Mouse (Mus musculus): ENCODE measurements around the gene Prdm16. TPM values are rescaled to one million over a fixed set of nuclear protein-coding genes. Genes with fewer than 3 reads are reported as not detected.
A peak's percentile ranks its signal among the peaks of the same experiment; 100 is the strongest.

Prdm16 gene
- polyA plus RNA-seq, 1 experiment from 2014 or later, result 11.8 TPM

GRCm38 (mm10) chr4:154526351-154526786 lies 110.3 kb downstream of the Prdm16 start:
- Histone ChIP-seq H3K4me2 (ENCODE audit: low read length) (no peak overlapping the region), H3K27ac (ENCODE audit: low read length) (no peak overlapping the region), H3K4me3 (ENCODE audit: low read depth, low read length) (no peak overlapping the region), H3K9me3 (replicated peaks; ENCODE audit: control insufficient read depth, low read length, poor library complexity, severe bottlenecking) (no peaks in the 10 kb centered on the region), H3K36me3 (ENCODE audit: control insufficient read depth, insufficient read depth, low read length) (no peaks in the 10 kb centered on the region), H3K27me3 (ENCODE audit: control insufficient read depth, insufficient read depth, low read depth, low read length) (no peaks in the 10 kb centered on the region; the same call in 1 of the 2 replicates), H3K9ac (ENCODE audit: low read depth, low read length) (no peak overlapping the region), H3K4me1 (ENCODE audit: control insufficient read depth, insufficient read depth, low read length) (no peaks in the 10 kb centered on the region; the same call in 1 of the 2 replicates)
- no peak for ATAC-seq
- WGBS, result 80% methylated on average over 6 of the region's 6 CpGs

- H3K27ac ChIP-seq (ENCODE audit: low read length), result no peak overlapping the region
- 45% methylated on average over 17 of the region's 17 CpGs for WGBS
- no peak overlapping the region for H3K9ac ChIP-seq (ENCODE audit: low read depth, low read length)
- no peaks in the 10 kb centered on the region; the same call in 1 of the 2 replicates for H3K4me1 ChIP-seq (ENCODE audit: control insufficient read depth, insufficient read depth, low read length)
- no peak for ATAC-seq
- no peak overlapping the region for H3K4me2 ChIP-seq (ENCODE audit: low read length)
- peaks cover 3% of the 10 kb centered on the region for H3K27me3 ChIP-seq (ENCODE audit: control insufficient read depth, insufficient read depth, low read depth, low read length)
- no peak overlapping the region for H3K4me3 ChIP-seq (ENCODE audit: low read depth, low read length)
- H3K9me3 ChIP-seq (replicated peaks; ENCODE audit: control insufficient read depth, low read length, poor library complexity, severe bottlenecking), result no peaks in the 10 kb centered on the region
- H3K36me3 ChIP-seq (ENCODE audit: control insufficient read depth, insufficient read depth, low read length), result no peaks in the 10 kb centered on the region
Measured at GRCm38 (mm10) chr4:154523898-154524297, 112.8 kb downstream of the Prdm16 start.

GRCm38 (mm10) chr4:154521881-154522676 lies 114.6 kb downstream of the Prdm16 start:
- H3K4me1 ChIP-seq (ENCODE audit: control insufficient read depth, insufficient read depth, low read length), result peaks cover 2% of the 10 kb centered on the region; the same call in 1 of the 2 replicates
- 87% methylated on average over 7 of the region's 7 CpGs for WGBS
- H3K27me3 ChIP-seq (ENCODE audit: control insufficient read depth, insufficient read depth, low read depth, low read length), result peaks cover 6% of the 10 kb centered on the region
- no peak overlapping the region for H3K27ac ChIP-seq (ENCODE audit: low read length)
- H3K36me3 ChIP-seq (ENCODE audit: control insufficient read depth, insufficient read depth, low read length), result no peaks in the 10 kb centered on the region
- no peak overlapping the region for H3K9ac ChIP-seq (ENCODE audit: low read depth, low read length)
- no peak overlapping the region for H3K4me2 ChIP-seq (ENCODE audit: low read length)
- ATAC-seq, result no peak
- H3K4me3 ChIP-seq (ENCODE audit: low read depth, low read length), result no peak overlapping the region
- H3K9me3 ChIP-seq (replicated peaks; ENCODE audit: control insufficient read depth, low read length, poor library complexity, severe bottlenecking), result no peaks in the 10 kb centered on the region

GRCm38 (mm10) chr4:154519470-154520037 lies 117.1 kb downstream of the Prdm16 start:
- no peak overlapping the region for H3K4me3 ChIP-seq (ENCODE audit: low read depth, low read length)
- H3K27me3 ChIP-seq (ENCODE audit: control insufficient read depth, insufficient read depth, low read depth, low read length), result peaks cover 6% of the 10 kb centered on the region
- peaks cover 9% of the 10 kb centered on the region for H3K4me1 ChIP-seq (ENCODE audit: control insufficient read depth, insufficient read depth, low read length)
- no peak for ATAC-seq
- no peak overlapping the region for H3K9ac ChIP-seq (ENCODE audit: low read depth, low read length)
- 80% methylated on average over 16 of the region's 16 CpGs for WGBS
- H3K27ac ChIP-seq (ENCODE audit: low read length), result no peak overlapping the region
- no peak overlapping the region for H3K4me2 ChIP-seq (ENCODE audit: low read length)
- H3K36me3 ChIP-seq (ENCODE audit: control insufficient read depth, insufficient read depth, low read length), result no peaks in the 10 kb centered on the region
- H3K9me3 ChIP-seq (replicated peaks; ENCODE audit: control insufficient read depth, low read length, poor library complexity, severe bottlenecking), result no peaks in the 10 kb centered on the region

- Histone ChIP-seq H3K9me3 (replicated peaks; ENCODE audit: control insufficient read depth, low read length, poor library complexity, severe bottlenecking) (no peaks in the 10 kb centered on the region), H3K4me3 (ENCODE audit: low read depth, low read length) (no peak overlapping the region), H3K27me3 (ENCODE audit: control insufficient read depth, insufficient read depth, low read depth, low read length) (peaks cover 6% of the 10 kb centered on the region), H3K4me2 (ENCODE audit: low read length) (no peak overlapping the region), H3K36me3 (ENCODE audit: control insufficient read depth, insufficient read depth, low read length) (no peaks in the 10 kb centered on the region), H3K9ac (ENCODE audit: low read depth, low read length) (no peak overlapping the region), H3K4me1 (ENCODE audit: control insufficient read depth, insufficient read depth, low read length) (peaks cover 9% of the 10 kb centered on the region), H3K27ac (ENCODE audit: low read length) (no peak overlapping the region)
- 79% methylated on average over 7 of the region's 7 CpGs for WGBS
- ATAC-seq, result no peak
Measured at GRCm38 (mm10) chr4:154517991-154518390, 118.7 kb downstream of the Prdm16 start.

GRCm38 (mm10) chr4:154516470-154516869 lies 120.2 kb downstream of the Prdm16 start:
- 18% methylated on average over 8 of the region's 8 CpGs for WGBS
- Histone ChIP-seq H3K27me3 (ENCODE audit: control insufficient read depth, insufficient read depth, low read depth, low read length) (peaks cover 9% of the 10 kb centered on the region), H3K9me3 (replicated peaks; ENCODE audit: control insufficient read depth, low read length, poor library complexity, severe bottlenecking) (no peaks in the 10 kb centered on the region), H3K27ac (ENCODE audit: low read length) (no peak overlapping the region), H3K4me3 (ENCODE audit: low read depth, low read length) (no peak overlapping the region), H3K4me2 (ENCODE audit: low read length) (no peak overlapping the region), H3K4me1 (ENCODE audit: control insufficient read depth, insufficient read depth, low read length) (peaks cover 15% of the 10 kb centered on the region), H3K9ac (ENCODE audit: low read depth, low read length) (no peak overlapping the region), H3K36me3 (ENCODE audit: control insufficient read depth, insufficient read depth, low read length) (no peaks in the 10 kb centered on the region)
- 0 out of 2 replicates have a peak, but pooled peaks have one; percentile 36 for ATAC-seq

- Histone ChIP-seq H3K36me3 (ENCODE audit: control insufficient read depth, insufficient read depth, low read length) (no peaks in the 10 kb centered on the region), H3K4me2 (ENCODE audit: low read length) (no peak overlapping the region), H3K27ac (ENCODE audit: low read length) (no peak overlapping the region), H3K9ac (ENCODE audit: low read depth, low read length) (no peak overlapping the region), H3K4me3 (ENCODE audit: low read depth, low read length) (no peak overlapping the region), H3K4me1 (ENCODE audit: control insufficient read depth, insufficient read depth, low read length) (peaks cover 15% of the 10 kb centered on the region), H3K9me3 (replicated peaks; ENCODE audit: control insufficient read depth, low read length, poor library complexity, severe bottlenecking) (no peaks in the 10 kb centered on the region), H3K27me3 (ENCODE audit: control insufficient read depth, insufficient read depth, low read depth, low read length) (peaks cover 15% of the 10 kb centered on the region; the same call in 1 of the 2 replicates)
- WGBS, result 46% methylated on average over 2 of the region's 2 CpGs
- ATAC-seq, result no peak
Measured at GRCm38 (mm10) chr4:154513664-154514063, 123.0 kb downstream of the Prdm16 start.

GRCm38 (mm10) chr4:154512518-154513090 lies 124.1 kb downstream of the Prdm16 start:
- no peak overlapping the region for H3K4me2 ChIP-seq (ENCODE audit: low read length)
- H3K27ac ChIP-seq (ENCODE audit: low read length), result no peak overlapping the region
- no peak overlapping the region for H3K4me3 ChIP-seq (ENCODE audit: low read depth, low read length)
- 13% methylated on average over 15 of the region's 15 CpGs for WGBS
- peaks cover 15% of the 10 kb centered on the region for H3K4me1 ChIP-seq (ENCODE audit: control insufficient read depth, insufficient read depth, low read length)
- no peaks in the 10 kb centered on the region for H3K36me3 ChIP-seq (ENCODE audit: control insufficient read depth, insufficient read depth, low read length)
- no peak for ATAC-seq
- peaks cover 12% of the 10 kb centered on the region; the same call in 1 of the 2 replicates for H3K27me3 ChIP-seq (ENCODE audit: control insufficient read depth, insufficient read depth, low read depth, low read length)
- H3K9me3 ChIP-seq (replicated peaks; ENCODE audit: control insufficient read depth, low read length, poor library complexity, severe bottlenecking), result no peaks in the 10 kb centered on the region
- H3K9ac ChIP-seq (ENCODE audit: low read depth, low read length), result no peak overlapping the region; the same call in 1 of the 2 replicates

GRCm38 (mm10) chr4:154511767-154512166 lies 124.9 kb downstream of the Prdm16 start:
- H3K4me2 ChIP-seq (ENCODE audit: low read length), result no peak overlapping the region
- no peak overlapping the region for H3K4me3 ChIP-seq (ENCODE audit: low read depth, low read length)
- H3K36me3 ChIP-seq (ENCODE audit: control insufficient read depth, insufficient read depth, low read length), result no peaks in the 10 kb centered on the region
- H3K4me1 ChIP-seq (ENCODE audit: control insufficient read depth, insufficient read depth, low read length), result peaks cover 11% of the 10 kb centered on the region
- no peak for ATAC-seq
- WGBS, result 33% methylated on average over 4 of the region's 4 CpGs
- H3K9ac ChIP-seq (ENCODE audit: low read depth, low read length), result no peak overlapping the region
- peaks cover 12% of the 10 kb centered on the region; the same call in 1 of the 2 replicates for H3K27me3 ChIP-seq (ENCODE audit: control insufficient read depth, insufficient read depth, low read depth, low read length)
- no peaks in the 10 kb centered on the region for H3K9me3 ChIP-seq (replicated peaks; ENCODE audit: control insufficient read depth, low read length, poor library complexity, severe bottlenecking)
- H3K27ac ChIP-seq (ENCODE audit: low read length), result no peak overlapping the region

Measured in midbrain, embryonic 16.5 days (tissue).